Mouse (Mus musculus): Measurements from ENCODE around the gene Plxnb1. TPM values are rescaled to one million over a fixed set of nuclear protein-coding genes. Genes with fewer than 3 reads are reported as not detected.
A peak's percentile ranks its signal among the peaks of the same experiment; 100 is the strongest.

The Plxnb1 gene
- polyA plus RNA-seq (2012; rRNA removed), result 54.1 and 61.4 TPM in 2 replicates

GRCm38 (mm10) chr9:109095137-109095982, at the start of gene Plxnb1:
TSS of gene Plxnb1 (plus strand) at chr9:109095389.
- WGBS, result 1% methylated on average over 100 of the region's 102 CpGs
- DNase-seq, result peak; percentile 68
- peaks cover 2% of the 10 kb centered on the region for H3K4me1 ChIP-seq (ENCODE audit: control insufficient read depth, insufficient read depth, low read length)
- TF ChIP-seq CTCF (IDR thresholded peaks at IDR 0.05; ENCODE audit: insufficient read depth, low read length) (no peak), POLR2A (IDR thresholded peaks at IDR 0.05; ENCODE audit: borderline replicate concordance, extremely low read depth, low read depth, low read length) (peak; percentile 65; the same call in 1 of the 2 replicates)
- peak within 1 kb of the TSS; percentile 89 for H3K4me3 ChIP-seq (replicated peaks; ENCODE audit: extremely low read depth, low read depth, low read length)

GRCm38 (mm10) chr9:109046306-109046705, 48.9 kb upstream of the Plxnb1 start:
- 28% methylated on average over 5 of the region's 5 CpGs for WGBS
- H3K4me3 ChIP-seq (replicated peaks; ENCODE audit: extremely low read depth, low read depth, low read length), result no peak overlapping the region
- peaks cover 6% of the 10 kb centered on the region for H3K4me1 ChIP-seq (ENCODE audit: control insufficient read depth, insufficient read depth, low read length)
- TF ChIP-seq POLR2A (IDR thresholded peaks at IDR 0.05; ENCODE audit: borderline replicate concordance, extremely low read depth, low read depth, low read length) (no peak), CTCF (IDR thresholded peaks at IDR 0.05; ENCODE audit: insufficient read depth, low read length) (peak; percentile 78)
- DNase-seq, result peak; percentile 63

GRCm38 (mm10) chr9:109049316-109049715, 45.9 kb upstream of the Plxnb1 start:
- 68% methylated on average over 7 of the region's 7 CpGs for WGBS
- Histone ChIP-seq H3K4me3 (replicated peaks; ENCODE audit: extremely low read depth, low read depth, low read length) (no peak overlapping the region), H3K4me1 (ENCODE audit: control insufficient read depth, insufficient read depth, low read length) (peaks cover 3% of the 10 kb centered on the region)
- no peak for DNase-seq
- TF ChIP-seq CTCF (IDR thresholded peaks at IDR 0.05; ENCODE audit: insufficient read depth, low read length) (no peak), POLR2A (IDR thresholded peaks at IDR 0.05; ENCODE audit: borderline replicate concordance, extremely low read depth, low read depth, low read length) (no peak)

- no peak overlapping the region for H3K4me3 ChIP-seq (replicated peaks; ENCODE audit: extremely low read depth, low read depth, low read length)
- no peak for DNase-seq
- peaks cover 6% of the 10 kb centered on the region for H3K4me1 ChIP-seq (ENCODE audit: control insufficient read depth, insufficient read depth, low read length)
- TF ChIP-seq POLR2A (IDR thresholded peaks at IDR 0.05; ENCODE audit: borderline replicate concordance, extremely low read depth, low read depth, low read length), result no peak
- TF ChIP-seq CTCF (IDR thresholded peaks at IDR 0.05; ENCODE audit: insufficient read depth, low read length), result no peak
- 85% methylated on average over 9 of the region's 9 CpGs for WGBS
Observed at GRCm38 (mm10) chr9:109049996-109050673, 45.1 kb upstream of the Plxnb1 start.

GRCm38 (mm10) chr9:109050674-109050997, 44.6 kb upstream of the Plxnb1 start:
- peaks cover 6% of the 10 kb centered on the region for H3K4me1 ChIP-seq (ENCODE audit: control insufficient read depth, insufficient read depth, low read length)
- DNase-seq, result no peak
- TF ChIP-seq CTCF (IDR thresholded peaks at IDR 0.05; ENCODE audit: insufficient read depth, low read length), result no peak
- TF ChIP-seq POLR2A (IDR thresholded peaks at IDR 0.05; ENCODE audit: borderline replicate concordance, extremely low read depth, low read depth, low read length), result no peak
- 67% methylated on average over 3 of the region's 3 CpGs for WGBS
- H3K4me3 ChIP-seq (replicated peaks; ENCODE audit: extremely low read depth, low read depth, low read length), result no peak overlapping the region

- TF ChIP-seq POLR2A (IDR thresholded peaks at IDR 0.05; ENCODE audit: borderline replicate concordance, extremely low read depth, low read depth, low read length) (no peak), CTCF (IDR thresholded peaks at IDR 0.05; ENCODE audit: insufficient read depth, low read length) (no peak)
- DNase-seq, result no peak
- Histone ChIP-seq H3K4me3 (replicated peaks; ENCODE audit: extremely low read depth, low read depth, low read length) (peak overlapping the region; percentile 62), H3K4me1 (ENCODE audit: control insufficient read depth, insufficient read depth, low read length) (peaks cover 6% of the 10 kb centered on the region)
- whole genome bisulfite sequencing, result 78% methylated on average over 13 of the region's 13 CpGs
Observed at GRCm38 (mm10) chr9:109051011-109051501, 44.1 kb upstream of the Plxnb1 start.

GRCm38 (mm10) chr9:109051651-109052489, 43.3 kb upstream of the Plxnb1 start:
- TF ChIP-seq CTCF (IDR thresholded peaks at IDR 0.05; ENCODE audit: insufficient read depth, low read length), result no peak
- 0 out of 2 replicates have a peak, but pooled peaks have one; percentile 19 for TF ChIP-seq POLR2A (IDR thresholded peaks at IDR 0.05; ENCODE audit: borderline replicate concordance, extremely low read depth, low read depth, low read length)
- peak overlapping the region; percentile 62 for H3K4me3 ChIP-seq (replicated peaks; ENCODE audit: extremely low read depth, low read depth, low read length)
- H3K4me1 ChIP-seq (ENCODE audit: control insufficient read depth, insufficient read depth, low read length), result peaks cover 4% of the 10 kb centered on the region
- WGBS, result 83% methylated on average over 10 of the region's 10 CpGs
- no peak for DNase-seq

- H3K4me1 ChIP-seq (ENCODE audit: control insufficient read depth, insufficient read depth, low read length), result peaks cover 4% of the 10 kb centered on the region
- peak overlapping the region; percentile 45 for H3K4me3 ChIP-seq (replicated peaks; ENCODE audit: extremely low read depth, low read depth, low read length)
- DNase-seq, result no peak
- 81% methylated on average over 9 of the region's 9 CpGs for WGBS
- TF ChIP-seq POLR2A (IDR thresholded peaks at IDR 0.05; ENCODE audit: borderline replicate concordance, extremely low read depth, low read depth, low read length) (0 out of 2 replicates have a peak, but pooled peaks have one; percentile 21), CTCF (IDR thresholded peaks at IDR 0.05; ENCODE audit: insufficient read depth, low read length) (no peak)
Observed at GRCm38 (mm10) chr9:109052490-109053260, 42.5 kb upstream of the Plxnb1 start.

Data from lung, adult 2 months (tissue).